Mouse (Mus musculus): ENCODE measurements around the gene Gm17334.

Gm17334 gene

DNA sequence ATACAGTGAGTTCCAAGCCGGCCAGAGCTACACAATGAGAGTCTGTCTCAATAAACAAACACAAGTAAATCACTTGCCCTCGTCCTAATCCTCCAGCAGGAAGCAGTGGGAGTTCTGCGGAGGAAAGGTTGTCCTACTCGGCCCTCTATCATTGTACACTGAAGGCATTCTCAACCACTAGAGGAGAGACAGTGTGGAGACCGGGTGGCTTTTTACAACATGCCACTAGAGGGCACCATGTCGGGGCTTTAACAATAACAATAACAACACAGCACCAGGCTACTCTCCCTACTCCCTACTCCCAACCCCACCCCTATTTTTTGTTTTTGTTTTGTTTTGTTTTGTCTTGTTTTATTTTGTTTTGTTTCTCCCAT, 35.4 kb downstream of the Gm17334 start:
- peak; percentile 74 for DNase-seq

GRCm38 (mm10) chr11:53736771-53737572, 36.0 kb downstream of the Gm17334 start:
- peak; percentile 75 for DNase-seq

DNA sequence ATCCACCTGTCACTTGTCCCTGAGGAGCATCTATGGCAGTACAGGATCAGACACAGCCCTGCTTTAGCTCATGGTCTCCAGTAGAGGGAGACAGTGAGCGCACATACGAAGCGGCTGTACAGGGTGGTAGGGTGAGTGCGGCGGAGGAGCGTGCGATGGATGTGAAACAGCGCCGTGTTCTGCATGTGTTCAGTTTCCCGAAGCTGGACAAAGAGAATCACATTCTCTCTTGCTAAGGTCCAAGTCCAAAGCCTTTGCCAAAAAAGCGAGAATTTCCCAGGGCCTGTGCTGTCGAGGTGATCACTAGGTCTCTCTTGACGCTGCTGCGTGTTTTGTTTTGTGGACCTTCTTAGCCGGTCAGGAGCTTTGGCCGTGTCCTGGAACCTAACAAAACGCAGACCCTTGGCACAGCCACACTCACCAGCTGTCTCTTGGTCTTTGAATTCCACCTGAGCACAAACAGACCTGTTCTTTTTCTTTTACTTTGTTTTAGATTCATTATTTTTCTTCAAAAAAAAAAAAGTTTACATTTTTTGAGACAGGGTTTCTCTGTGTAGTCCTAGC, 37.2 kb downstream of the Gm17334 start:
- peak; percentile 71 for DNase-seq

- no peak for DNase-seq
Measured at GRCm38 (mm10) chr11:53734970-53735681, 37.9 kb downstream of the Gm17334 start.

DNA sequence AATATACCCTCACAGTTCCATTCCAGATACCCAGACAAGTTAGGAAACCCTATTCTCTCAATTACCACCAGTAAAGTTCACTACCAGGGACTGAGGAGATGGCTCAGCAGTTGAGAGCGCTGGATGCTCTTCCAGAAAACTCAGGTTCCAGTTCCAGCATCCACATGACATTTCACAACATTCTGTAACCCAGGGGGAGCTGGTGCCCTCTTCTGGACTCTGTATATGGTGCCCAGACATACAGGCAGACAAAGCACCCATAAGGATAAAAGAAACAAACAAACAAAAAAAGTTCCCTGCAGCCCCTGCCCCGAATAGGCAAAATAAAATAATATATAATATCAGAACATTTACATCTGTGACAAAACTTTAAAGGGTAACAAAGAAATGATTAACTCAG, 38.6 kb downstream of the Gm17334 start:
- no peak for DNase-seq

GRCm38 (mm10) chr11:53733824-53734223, 39.2 kb downstream of the Gm17334 start:
- no peak for DNase-seq

DNA sequence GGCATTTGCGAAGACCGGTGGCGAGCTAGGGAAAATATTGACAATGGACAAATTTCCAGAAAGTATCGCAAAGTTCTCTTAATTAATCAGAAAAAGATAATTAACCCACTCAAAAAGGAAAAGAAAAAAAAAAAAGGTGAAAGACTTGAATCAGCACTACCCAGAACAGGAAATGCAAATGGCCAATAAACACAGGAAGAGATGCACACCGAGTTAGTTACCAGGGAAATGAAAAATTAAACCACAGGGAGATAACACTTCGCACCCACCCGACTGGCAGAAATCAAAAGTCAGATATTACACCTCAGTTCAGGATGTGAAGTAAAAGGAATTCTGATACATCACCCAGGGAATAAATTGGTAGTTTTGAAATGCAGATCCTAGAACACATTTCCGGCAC, 40.7 kb downstream of the Gm17334 start:
- DNase-seq: no peak

DNA sequence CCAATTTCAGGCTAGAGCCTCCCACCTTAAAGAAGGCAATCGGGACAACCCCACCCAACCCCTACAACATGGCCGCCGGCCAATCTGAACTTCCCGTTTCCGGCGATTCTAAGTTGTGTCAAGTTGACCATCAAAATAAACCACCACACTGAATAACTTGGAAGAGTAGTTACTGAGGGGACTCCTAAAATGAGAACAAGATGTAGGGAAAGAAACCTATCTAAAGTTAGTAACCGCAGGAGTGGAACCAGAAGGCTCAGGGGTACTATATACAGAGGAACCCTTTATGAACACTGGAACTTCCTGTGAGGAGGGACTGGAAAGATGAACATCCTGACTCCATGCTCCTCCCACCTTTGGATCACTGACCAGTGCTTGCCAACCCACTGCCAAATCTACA, 41.5 kb downstream of the Gm17334 start:
- no peak for DNase-seq

Measured in thymus, postnatal 25 days (tissue).